11 mouse cellular contexts compared by ENCODE assay signal in genomic region chr16:49906066-49906465, GRCm38 (mm10).
DNase-seq lines count a peak whose midpoint lies in the region; ATAC-seq and TF ChIP-seq lines count a peak whose summit lies in the region.
"Had no signal": no experiment of that assay in that cellular context is flagged by ENCODE, and none has a peak within 500 bp of the region (broad histone marks: within the 10 kb centered on the region; RNA-seq: fewer than 3 reads in every experiment).

No protein-coding gene starts in this region.

- 0 out of 2 replicates have a peak overlapping the region, but pooled peaks have one; percentile 14 for H3K4me2 ChIP-seq in heart, embryonic 15.5 days
- H3K4me2 ChIP-seq in forebrain, embryonic 14.5 days (ENCODE audit: low read length) = no peak overlapping the region
- H3K4me2 ChIP-seq in liver, embryonic 15.5 days = no peak overlapping the region

- DNase-seq in heart, adult 18-20 months = no peak
- peak; percentile 35 for DNase-seq in brain, embryonic 14.5 days (ENCODE audit: low read depth)
- no peak for DNase-seq in forebrain, embryonic 14.5 days (ENCODE audit: low spot score)
- no peak for DNase-seq in right cerebral cortex, postnatal 36 days (ENCODE audit: low spot score in 2 of 2)
- no peak for DNase-seq in left cerebral cortex, adult 2 months (ENCODE audit: extremely low spot score in 1 of 2, low spot score in 2 of 2)
- DNase-seq: adrenal gland, adult 2 months; spleen, adult 18-20 months had no signal

- WGBS in heart, embryonic 15.5 days = 40% methylated on average over 5 of the region's 5 CpGs
- 17% methylated on average over 5 of the region's 5 CpGs for WGBS in forebrain, embryonic 14.5 days
- 54% methylated on average over 5 of the region's 5 CpGs for WGBS in liver, embryonic 15.5 days (ENCODE audit: insufficient replicate concordance)

- no peaks in the 10 kb centered on the region for H3K27me3 ChIP-seq in heart, embryonic 15.5 days
- no peaks in the 10 kb centered on the region for H3K27me3 ChIP-seq in forebrain, embryonic 14.5 days (replicated peaks; ENCODE audit: control insufficient read depth, insufficient read depth, low read length)
- no peaks in the 10 kb centered on the region for H3K27me3 ChIP-seq in liver, embryonic 15.5 days

- H3K9me3 ChIP-seq in heart, embryonic 15.5 days (replicated peaks) = no peaks in the 10 kb centered on the region
- H3K9me3 ChIP-seq in forebrain, embryonic 14.5 days (replicated peaks; ENCODE audit: control insufficient read depth, low read length) = no peaks in the 10 kb centered on the region
- H3K9me3 ChIP-seq in liver, embryonic 15.5 days (replicated peaks) = no peaks in the 10 kb centered on the region

- H3K36me3 ChIP-seq in heart, embryonic 15.5 days = no peaks in the 10 kb centered on the region
- H3K36me3 ChIP-seq in forebrain, embryonic 14.5 days (ENCODE audit: control insufficient read depth, insufficient read depth, low read length) = peaks cover 3% of the 10 kb centered on the region; the same call in 1 of the 2 replicates
- peaks cover 93% of the 10 kb centered on the region for H3K36me3 ChIP-seq in liver, embryonic 15.5 days (replicated peaks)

- peak overlapping the region; percentile 72 for H3K27ac ChIP-seq in heart, embryonic 15.5 days
- H3K27ac ChIP-seq in forebrain, embryonic 14.5 days (ENCODE audit: low read depth, low read length) = no peak overlapping the region
- H3K27ac ChIP-seq in liver, embryonic 15.5 days (replicated peaks) = peak overlapping the region; percentile 31
- no peak overlapping the region for H3K27ac ChIP-seq in left cerebral cortex, adult 2 months

- TF ChIP-seq CTCF in brain, embryonic 14.5 days (IDR thresholded peaks at IDR 0.05; ENCODE audit: borderline replicate concordance, extremely low read depth, insufficient read depth, insufficient read length) = no peak
- no peak for TF ChIP-seq CTCF in left cerebral cortex, adult 2 months (IDR thresholded peaks at IDR 0.05)

- TF ChIP-seq POLR2A in brain, embryonic 14.5 days (IDR thresholded peaks at IDR 0.05; ENCODE audit: borderline replicate concordance, extremely low read depth, insufficient read depth, insufficient read length, poor library complexity, severe bottlenecking) = no peak

- H3K4me3 ChIP-seq in heart, embryonic 15.5 days = no peak overlapping the region
- H3K4me3 ChIP-seq in forebrain, embryonic 14.5 days (ENCODE audit: low read depth, low read length) = no peak overlapping the region
- no peak overlapping the region for H3K4me3 ChIP-seq in liver, embryonic 15.5 days (replicated peaks)
- no peak overlapping the region for H3K4me3 ChIP-seq in left cerebral cortex, adult 2 months
- H3K4me3 ChIP-seq: myocyte had no signal

- ATAC-seq in heart, embryonic 15.5 days (replicated peaks; ENCODE audit: insufficient number of reproducible peaks, insufficient read depth, low FRiP score, low read depth) = no peak
- ATAC-seq in forebrain, embryonic 14.5 days = peak; percentile 44; the same call in 1 of the 2 replicates
- ATAC-seq in liver, embryonic 15.5 days (ENCODE audit: insufficient read depth) = no peak
- ATAC-seq in inflammation-experienced regulatory T-cells, adult 6 months = no peak

- intact Hi-C loops in left cerebral cortex, adult 2 months (cut with DNase I) = loop anchor here (5.0 kb wide), 1 partner anchor 49 kb away; no protein-coding TSS in a partner anchor

- peaks cover 39% of the 10 kb centered on the region for H3K4me1 ChIP-seq in heart, embryonic 15.5 days (replicated peaks)
- no peaks in the 10 kb centered on the region for H3K4me1 ChIP-seq in forebrain, embryonic 14.5 days (ENCODE audit: control insufficient read depth, insufficient read depth, low read length)
- H3K4me1 ChIP-seq in liver, embryonic 15.5 days (replicated peaks) = peaks cover 48% of the 10 kb centered on the region

- no peak overlapping the region for H3K9ac ChIP-seq in heart, embryonic 15.5 days
- H3K9ac ChIP-seq in forebrain, embryonic 14.5 days (ENCODE audit: low read length) = no peak overlapping the region
- H3K9ac ChIP-seq in liver, embryonic 15.5 days = no peak overlapping the region

Comparison
In these comparisons a context has a peak if more than half of its experiments do, and no peak if none do; other contexts are left out.
1. H3K27ac ChIP-seq: peak in heart, embryonic 15.5 days (single experiment) and liver, embryonic 15.5 days (single experiment); none in forebrain, embryonic 14.5 days (single experiment) and left cerebral cortex, adult 2 months (single experiment).